Mouse (Mus musculus) embryo, embryonic 11.5 days (tissue): ENCODE measurements at regions not wholly inside any gene's neighbourhood (a gene's known extent, or its start where the extent isn't known, plus 50 kb on each side); places are given as distances from the start of the nearest gene placed in this dataset.

ENCODE experiments used
- DNase-seq: peaks from one replicate; pipeline ENCODE4 v3.0.0-alpha.2; 2012; ENCODE audit warnings: low read depth, low spot score

DNA sequence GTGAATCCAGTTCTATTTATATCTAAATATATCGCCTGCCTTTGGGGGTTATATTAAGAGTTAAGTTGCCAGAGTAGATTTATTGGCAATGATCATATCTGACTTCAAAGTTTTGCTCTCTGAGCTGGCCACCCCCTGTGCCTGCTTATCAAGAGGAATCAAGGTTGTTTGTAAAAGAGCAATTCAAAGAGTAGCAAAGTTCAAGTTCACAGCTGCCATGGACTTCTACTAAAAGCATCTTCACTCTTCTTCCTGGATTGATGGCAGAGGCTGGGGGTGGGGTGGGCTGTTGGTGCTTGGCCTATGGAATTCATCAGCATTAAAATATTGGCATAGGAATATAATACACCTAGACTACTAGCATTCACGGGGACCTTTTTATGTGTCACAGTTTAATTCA, 131.2 kb upstream of the Cxxc4 start:
- no peak for DNase-seq

DNA sequence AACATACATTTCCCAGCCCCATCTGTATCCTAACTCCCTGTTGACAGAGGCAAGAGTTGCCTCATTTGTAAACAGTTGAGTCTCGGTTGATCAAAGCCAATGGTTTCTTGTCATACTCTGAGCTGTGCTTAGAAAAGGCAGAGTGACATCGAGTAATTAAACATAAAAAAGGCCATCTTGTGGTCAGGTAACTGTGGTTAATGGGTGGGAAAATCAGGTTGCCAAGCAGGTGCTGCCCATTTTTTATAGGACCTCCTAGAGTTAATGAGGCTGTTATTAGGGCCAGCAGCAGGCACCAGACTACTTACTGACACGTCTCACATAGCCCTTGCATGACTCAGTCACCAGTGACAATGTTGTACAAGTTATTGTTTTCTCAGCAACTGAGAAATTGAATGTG, 130.7 kb upstream of the Cxxc4 start:
- no peak for DNase-seq

DNA sequence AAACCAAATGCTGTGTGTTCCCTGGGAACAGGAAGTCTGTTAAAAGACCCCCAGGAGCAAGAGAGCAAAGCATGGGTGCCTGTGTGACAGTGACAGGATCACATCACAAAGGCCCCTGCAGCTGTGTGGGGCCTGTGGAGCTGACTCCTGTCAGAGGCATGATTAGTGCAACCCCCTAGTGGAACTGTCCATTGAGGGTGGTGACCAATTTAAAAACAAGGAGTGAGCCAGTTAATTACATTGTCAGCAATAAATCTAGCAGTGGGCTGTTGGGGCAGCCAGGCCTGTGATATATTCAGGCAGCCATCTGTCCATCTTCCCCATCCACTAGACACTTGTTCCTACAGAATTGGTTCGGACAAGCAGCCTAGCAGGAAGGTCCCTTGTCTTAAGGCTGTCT, 121.8 kb upstream of the Cxxc4 start:
- no peak for DNase-seq

DNA sequence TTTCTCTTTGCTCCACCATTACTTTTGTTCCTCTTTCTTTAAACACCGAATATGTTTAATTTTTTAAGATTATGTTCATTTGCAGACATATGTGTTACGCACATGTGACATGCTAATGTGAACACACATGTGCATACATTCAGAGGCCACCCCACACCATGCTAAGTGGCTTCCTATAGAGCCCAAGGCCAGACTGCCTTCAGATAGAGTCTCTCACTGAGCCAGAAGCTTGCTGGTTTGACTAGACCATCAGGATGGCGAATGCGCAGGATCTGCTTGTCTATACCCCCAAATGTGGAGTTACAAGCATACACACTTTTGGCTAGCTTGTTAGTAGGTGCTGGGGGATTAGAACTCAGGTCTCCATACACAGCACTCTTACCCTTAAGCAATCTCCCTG, 121.3 kb upstream of the Cxxc4 start:
- DNase-seq: no peak

DNA sequence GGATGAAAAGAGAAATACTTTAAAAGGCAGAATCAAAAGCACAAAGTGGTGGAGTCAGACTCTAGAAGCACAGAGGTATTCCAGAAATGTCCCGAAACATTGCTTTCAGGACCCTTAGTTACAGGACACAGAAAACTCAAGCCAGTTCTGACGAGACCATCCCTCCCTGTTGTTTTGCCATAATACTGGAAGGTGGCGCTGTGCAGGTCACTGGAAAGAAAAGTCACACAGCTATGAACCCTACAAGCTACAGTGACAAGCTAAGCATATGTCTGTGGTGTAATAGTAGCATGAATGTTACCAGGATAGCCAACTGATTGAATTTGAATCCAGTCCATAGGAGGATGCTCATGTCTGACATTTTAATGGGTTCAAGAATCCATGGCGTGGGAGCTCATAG, 117.4 kb upstream of the Cxxc4 start:
- DNase-seq: no peak

DNA sequence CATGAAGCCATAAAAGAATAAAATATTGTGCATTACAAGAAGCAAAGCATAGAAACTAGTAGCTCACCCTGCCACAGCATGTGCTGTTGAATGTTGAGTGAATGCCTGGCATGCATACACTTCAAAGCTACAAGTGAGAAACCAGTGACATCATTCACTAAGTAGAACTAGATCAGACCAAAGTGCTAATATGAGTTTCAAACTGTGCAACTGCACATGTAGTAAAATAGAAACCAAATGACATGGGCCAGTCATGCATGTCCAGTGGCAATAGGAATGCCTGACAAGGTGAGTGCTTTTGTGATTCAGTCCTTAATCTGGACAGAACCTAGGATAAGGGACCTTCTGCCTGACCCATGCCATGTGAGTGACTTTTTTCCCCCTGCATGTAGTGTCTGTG, 111.3 kb upstream of the Cxxc4 start:
- DNase-seq: no peak

DNA sequence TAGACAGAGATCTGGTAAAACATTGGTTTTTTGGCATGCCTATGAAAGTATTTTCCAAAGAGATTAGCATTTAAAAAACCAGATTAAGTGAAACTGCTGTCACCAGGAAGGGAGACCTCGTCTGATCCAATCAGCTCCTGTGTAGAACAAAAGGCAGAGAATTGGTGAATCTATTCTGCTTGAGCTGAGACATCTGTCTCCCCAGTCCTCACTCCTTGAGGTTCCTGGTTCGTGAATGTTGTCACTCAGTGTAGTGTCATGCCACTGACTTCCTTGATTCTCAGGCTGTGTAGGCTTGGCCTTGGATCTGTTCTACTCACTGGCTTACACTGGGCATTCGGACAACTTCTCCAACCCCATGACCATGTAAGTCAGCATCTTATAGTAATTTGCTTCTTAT, 105.9 kb upstream of the Cxxc4 start:
- no peak for DNase-seq

DNA sequence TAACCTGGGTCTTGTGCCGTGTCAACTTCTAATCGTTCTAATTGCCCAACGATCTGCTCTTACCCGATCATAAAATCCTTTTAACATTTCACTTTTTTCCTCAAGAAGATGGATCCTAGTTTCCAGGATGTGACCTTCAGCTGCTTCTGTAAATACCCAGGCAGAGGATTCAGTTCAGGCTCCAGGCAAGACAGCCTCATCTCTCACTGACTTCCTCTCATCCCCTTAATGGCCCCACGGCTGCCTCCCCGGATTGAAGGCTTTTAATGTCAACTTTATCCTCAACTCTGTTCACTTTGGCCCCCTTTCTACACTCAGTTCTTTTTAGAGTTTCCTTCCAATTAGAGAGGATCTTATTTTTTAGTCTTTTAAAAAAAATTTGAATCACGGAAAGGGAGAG, 91.0 kb upstream of the Cxxc4 start:
- no peak for DNase-seq

DNA sequence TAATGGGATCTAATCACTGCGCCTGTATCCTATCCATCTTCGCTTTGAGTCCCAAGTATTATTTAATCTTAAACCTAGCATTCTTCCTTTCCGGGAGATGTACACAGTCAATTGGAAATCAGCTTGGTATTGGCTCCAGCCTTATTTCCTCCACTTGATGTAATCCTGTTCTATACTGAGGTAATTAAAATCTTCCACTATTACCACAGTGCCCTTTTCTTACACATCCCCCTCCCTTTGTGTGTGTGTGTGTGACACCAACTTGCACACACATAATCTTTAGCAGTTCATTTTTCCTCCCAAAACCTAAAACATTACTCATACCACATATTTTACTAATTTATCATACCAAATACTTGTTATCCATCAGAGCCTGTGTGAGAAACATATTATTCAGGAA, 90.3 kb upstream of the Cxxc4 start:
- DNase-seq: no peak

DNA sequence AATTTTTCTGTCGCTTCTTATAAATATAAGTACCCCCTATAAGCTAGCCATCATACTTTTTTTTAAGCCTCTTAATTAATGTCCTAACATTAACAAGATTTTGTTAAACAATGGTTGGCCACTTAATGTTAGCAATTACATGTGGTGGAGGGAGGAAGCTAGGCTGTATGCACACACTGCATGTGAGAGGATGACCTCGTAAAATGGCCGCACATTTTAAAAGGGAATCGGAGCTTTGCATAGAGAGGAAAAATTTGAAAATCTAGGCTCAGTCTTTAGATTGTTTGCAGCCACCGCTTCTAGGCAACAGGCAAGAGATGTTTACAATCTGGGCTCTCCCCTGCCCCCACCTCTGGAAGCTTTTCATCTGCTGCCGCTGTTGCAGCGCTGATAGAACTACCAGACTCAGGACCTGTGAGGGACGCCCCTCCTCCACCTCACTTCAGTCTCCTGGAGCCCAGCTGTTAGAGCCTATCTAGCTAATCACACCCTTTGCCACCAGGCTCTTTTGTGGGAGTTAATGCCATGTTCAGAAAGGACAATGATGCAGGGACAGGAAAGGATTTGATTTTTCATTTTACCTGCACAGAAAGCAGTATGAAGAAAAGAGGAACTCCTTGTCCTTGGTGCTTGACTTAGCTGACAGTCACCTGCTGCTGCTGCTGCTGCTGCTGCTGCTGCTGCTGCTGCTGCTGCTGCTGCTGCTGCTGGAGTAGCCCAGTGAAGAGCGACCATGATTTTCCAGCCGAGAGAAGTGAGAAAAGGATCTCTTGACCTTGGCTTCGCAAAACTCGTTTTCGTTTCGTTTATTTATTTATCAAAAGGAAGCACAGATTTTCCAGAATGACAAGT, 89.7 kb upstream of the Cxxc4 start:
- peak; percentile 41 for DNase-seq

DNA sequence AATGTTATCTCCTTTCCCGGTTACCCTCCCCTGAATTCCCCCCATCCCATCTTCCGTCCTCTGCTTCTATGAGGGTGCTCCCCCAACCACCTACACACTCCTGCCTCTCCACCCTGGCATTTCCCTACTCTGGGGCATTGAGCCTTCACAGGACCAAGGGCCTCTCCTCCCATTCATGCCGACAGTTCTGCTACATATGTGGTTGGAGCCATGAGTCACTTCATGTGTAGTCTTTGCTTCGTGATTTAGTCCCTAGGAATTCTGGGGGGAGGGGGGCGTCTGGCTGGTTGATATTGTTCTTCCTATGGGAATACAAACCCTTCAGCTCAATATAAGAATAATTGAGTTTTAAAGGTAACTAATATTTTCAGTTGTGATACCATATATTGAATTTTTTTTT, 74.0 kb upstream of the Cxxc4 start:
- DNase-seq: no peak

DNA sequence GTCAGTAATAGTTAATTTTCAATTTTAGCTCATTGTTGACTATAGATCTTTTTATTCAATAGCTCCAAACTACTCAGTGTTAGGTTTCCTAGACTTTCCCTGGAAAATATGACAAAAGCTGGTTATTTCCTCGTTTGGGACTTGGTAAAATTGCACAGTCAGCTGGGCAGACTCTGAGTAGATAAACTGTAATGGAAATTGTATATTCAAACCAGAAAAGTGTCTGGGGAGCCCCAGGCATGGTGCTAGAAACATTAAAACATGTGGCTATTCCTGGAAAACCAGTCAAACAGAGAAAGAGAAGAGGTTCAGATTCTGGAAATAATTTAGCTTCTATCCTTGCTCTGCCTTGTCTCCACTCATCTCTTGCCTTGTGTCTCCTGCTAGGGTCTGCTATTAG, 66.4 kb upstream of the Cxxc4 start:
- no peak for DNase-seq

DNA sequence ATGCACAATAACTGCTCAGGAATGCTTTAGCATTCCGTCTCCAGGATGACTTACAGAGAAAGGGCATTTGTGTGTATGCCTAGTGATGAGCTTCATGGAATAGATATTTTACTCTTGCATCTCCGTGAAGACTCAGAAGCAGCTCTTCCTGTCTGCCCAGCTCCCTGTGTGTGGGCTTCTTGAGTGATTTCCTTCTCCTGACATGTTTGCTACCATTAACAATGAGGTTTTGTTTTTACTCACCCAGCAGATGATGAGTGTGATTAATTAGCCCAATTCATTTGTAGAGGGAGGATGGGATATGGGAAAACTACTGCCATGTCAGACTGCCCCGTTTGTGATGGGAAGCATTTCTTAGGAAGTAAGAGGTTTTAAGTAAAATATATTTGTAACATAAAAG, 63.9 kb upstream of the Cxxc4 start:
- no peak for DNase-seq

DNA sequence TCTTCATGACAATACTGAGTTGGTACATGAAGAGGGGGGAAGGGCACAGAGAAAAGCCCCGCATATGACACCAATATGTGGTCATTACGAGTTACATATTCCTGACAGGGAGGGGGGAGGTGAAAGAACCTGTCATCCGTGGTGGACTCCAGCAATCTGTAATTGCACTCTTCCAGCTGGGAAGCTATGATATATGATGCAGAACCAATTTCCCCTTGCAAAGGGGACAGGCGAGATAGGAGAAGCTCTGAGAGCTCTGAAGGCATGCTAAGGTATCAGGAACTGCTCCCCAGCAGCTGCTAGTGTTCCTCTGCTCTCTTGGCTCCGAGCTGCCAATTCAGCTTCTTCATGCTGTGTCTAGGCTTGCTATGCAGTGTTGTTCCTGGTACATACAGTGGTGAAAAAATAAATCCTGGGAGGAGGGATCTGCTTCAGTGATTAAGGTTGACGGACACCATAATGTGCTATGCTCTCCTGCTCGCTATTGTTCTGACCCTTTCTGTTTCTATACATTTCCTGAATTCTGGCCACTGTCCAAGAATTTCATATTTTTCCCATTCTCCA, 57.7 kb upstream of the Cxxc4 start:
- DNase-seq: no peak

DNA sequence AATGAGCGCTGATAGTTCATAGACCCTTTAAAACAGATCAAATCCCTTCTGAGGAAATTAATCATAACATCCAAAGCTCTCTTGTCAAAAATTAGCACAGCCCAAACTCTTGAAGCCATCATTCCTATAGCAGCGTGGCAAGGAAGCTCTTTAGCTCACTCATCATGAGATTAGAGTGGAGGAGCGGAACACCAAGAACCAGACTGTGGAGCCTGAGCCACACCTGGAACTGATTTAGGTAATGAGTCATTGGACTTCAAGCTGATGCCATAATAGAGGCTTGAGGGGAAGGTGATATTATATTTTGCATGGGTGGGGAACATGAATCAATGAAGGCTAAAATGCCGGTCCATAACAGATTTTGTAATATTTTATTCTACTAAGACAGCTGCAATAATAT, 52.2 kb upstream of the Cxxc4 start:
- no peak for DNase-seq
